Mouse (Mus musculus) lung, postnatal 0 days (tissue): ENCODE results near the gene Nlrp2. TPM values are rescaled to one million over a fixed set of nuclear protein-coding genes. Genes with fewer than 3 reads are reported as not detected.

ENCODE experiments used
- ATAC-seq: fragments of 200-750 bp; cut with Nextera tagmentation; 2 replicates; pipeline ENCODE4 v1.8.0; 2017; ENCODE audit warnings: moderate library complexity
- DNase-seq: peaks from one replicate; pipeline ENCODE4 v3.0.0-alpha.2; 2016; ENCODE audit warnings: low spot score
- H3K27ac ChIP-seq: fragments of 300-500 bp; sonication (generic); 2 replicates; pipeline ENCODE4 v1.5.1; 2014; ENCODE audit warnings: antibody characterized with exemption, mild to moderate bottlenecking, low read length, mixed read lengths
- H3K27me3 ChIP-seq: fragments of 300-500 bp; sonication (generic); replicated peaks from 2 replicates; pipeline ENCODE4 v1.6.1; 2014; ENCODE audit warnings: low read length, mixed read lengths; ENCODE audit not compliant: insufficient read depth
- H3K36me3 ChIP-seq: fragments of 300-500 bp; sonication (generic); 2 replicates; pipeline ENCODE4 v1.6.1; 2014; ENCODE audit warnings: low read length, mixed read lengths; ENCODE audit not compliant: insufficient read depth
- H3K4me1 ChIP-seq: fragments of 300-500 bp; sonication (generic); 2 replicates; pipeline ENCODE4 v1.6.1; 2014; ENCODE audit warnings: antibody characterized with exemption, low read depth, low read length, mixed read lengths; ENCODE audit not compliant: insufficient read depth
- H3K4me2 ChIP-seq: fragments of 300-500 bp; sonication (generic); replicated peaks from 2 replicates; pipeline ENCODE4 v1.6.1; 2014; ENCODE audit warnings: low read depth, mild to moderate bottlenecking, low read length, moderate library complexity, mixed read lengths
- H3K4me3 ChIP-seq: fragments of 300-500 bp; sonication (generic); 2 replicates; pipeline ENCODE4 v1.5.1; 2014; ENCODE audit warnings: low read depth, low read length
- H3K9ac ChIP-seq: fragments of 300-500 bp; sonication (generic); replicated peaks from 2 replicates; pipeline ENCODE4 v1.6.1; 2014; ENCODE audit warnings: low read depth, mild to moderate bottlenecking
- H3K9me3 ChIP-seq: fragments of 300-500 bp; sonication (generic); 2 replicates; pipeline ENCODE4 v1.6.1; 2016; ENCODE audit warnings: low read length, mixed read lengths
- CTCF ChIP-seq: IDR thresholded peaks from 2 replicates; pipeline ENCODE4 v1.5.1; 2016; ENCODE audit warnings: antibody characterized with exemption, mild to moderate bottlenecking
- EP300 ChIP-seq: IDR thresholded peaks from 2 replicates; pipeline ENCODE4 v1.6.1; 2016; ENCODE audit warnings: antibody characterized with exemption, mild to moderate bottlenecking, control low read depth
- WGBS: fragments of 180-500 bp; shearing (Covaris S2); extraction: QIAGEN DNeasy Blood & Tissue Kit; methylation state at CpG from one replicate; pipeline ENCODE4 v1.1.7; 2014; 5-methylcytosine and 5-hydroxymethylcytosine counted together
- polyA plus RNA-seq: library from polyadenylated mRNA; unstranded; fragments of >200 nt; fragmentation: Nextera tagmentation; extraction: Ambion mirVana; gene quantifications from 2 replicates; pipeline ENCODE4 v1.2.1, GENCODE M21; 2015

The Nlrp2 gene
- polyA plus RNA-seq, result not detected in 2 replicates

DNA sequence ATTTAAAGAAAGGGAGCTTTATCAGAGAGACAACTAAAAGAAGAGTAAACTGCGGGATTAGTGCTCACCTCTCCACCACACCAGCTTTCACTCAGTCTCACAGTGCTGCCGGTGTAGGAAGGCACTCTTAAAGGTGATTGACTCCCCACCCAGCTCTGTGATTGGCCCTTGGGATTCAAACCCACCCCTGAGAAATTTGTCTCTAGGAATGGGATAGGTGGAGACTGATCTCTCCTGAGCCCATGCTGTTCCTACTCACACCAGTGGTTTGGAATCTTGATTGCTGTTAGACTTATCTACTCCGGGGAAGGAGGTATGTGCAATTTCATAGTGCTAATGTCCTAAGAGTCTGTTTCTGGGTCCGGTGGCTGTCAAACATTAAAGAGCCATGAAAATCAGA lies at the start of gene Nlrp2:
Gene Nlrp2, minus strand, starts transcription at position 101 of the 400 bp plus-strand sequence.
- Histone ChIP-seq H3K4me1 (no peaks in the 10 kb centered on the region), H3K4me2 (no peak within 1 kb of the TSS), H3K27ac (no peak within 1 kb of the TSS), H3K9me3 (no peaks in the 10 kb centered on the region; the same call in 1 of the 2 replicates), H3K9ac (no peak within 1 kb of the TSS), H3K36me3 (no peaks in the 10 kb centered on the region), H3K27me3 (no peaks in the 10 kb centered on the region), H3K4me3 (no peak within 1 kb of the TSS)
- TF ChIP-seq CTCF, result no peak
- TF ChIP-seq EP300, result no peak
- ATAC-seq (no peak), DNase-seq (no peak)
- 78% methylated on average over 4 of the region's 4 CpGs for WGBS

DNA sequence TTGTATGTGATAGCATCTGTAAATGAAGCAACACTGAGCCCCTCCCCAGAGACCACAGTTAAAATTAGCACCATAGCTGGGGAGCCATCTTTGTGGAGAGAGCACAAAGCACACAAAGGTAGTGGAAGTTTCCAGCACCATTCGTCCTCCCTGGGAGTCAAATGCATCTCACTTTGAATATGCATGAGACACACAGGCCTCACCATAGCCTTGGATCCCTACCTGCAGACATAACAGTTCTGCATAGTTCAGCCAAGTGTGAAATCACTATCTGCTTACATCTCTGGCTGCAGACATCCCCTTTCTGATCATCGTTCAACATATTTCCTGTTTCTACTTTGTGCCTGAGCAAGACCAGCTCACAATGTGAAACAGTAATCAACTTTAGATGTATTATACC lies 15.9 kb upstream of the Nlrp2 start:
- Histone ChIP-seq H3K36me3 (no peaks in the 10 kb centered on the region), H3K9ac (no peak overlapping the region), H3K4me2 (no peak overlapping the region), H3K27me3 (no peaks in the 10 kb centered on the region), H3K27ac (no peak overlapping the region), H3K4me1 (no peaks in the 10 kb centered on the region), H3K4me3 (no peak overlapping the region), H3K9me3 (no peaks in the 10 kb centered on the region)
- TF ChIP-seq EP300, result no peak
- no peak for TF ChIP-seq CTCF
- no peak for DNase-seq
- 75% methylated on average over 2 of the region's 2 CpGs for WGBS
- no peak for ATAC-seq

DNA sequence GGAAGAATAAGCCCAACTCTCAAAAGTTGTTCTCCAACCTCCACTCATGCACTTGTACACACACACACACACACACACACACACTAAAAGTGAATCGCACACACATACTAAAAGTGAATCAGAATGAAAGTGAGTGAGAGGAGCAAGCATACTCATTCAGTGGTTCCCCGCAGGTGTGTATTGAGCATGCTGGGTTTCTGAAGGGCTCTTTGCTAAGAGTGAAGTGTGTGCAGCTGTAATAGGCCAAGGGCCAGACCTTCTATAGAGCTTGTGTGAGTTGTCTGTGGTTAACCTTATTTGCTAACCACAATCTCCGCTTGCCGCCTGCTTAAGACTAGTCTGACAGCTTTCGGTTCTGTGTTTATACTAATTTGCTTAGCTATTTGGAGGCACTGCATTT lies 12.8 kb upstream of the Nlrp2 start:
- no peaks in the 10 kb centered on the region for H3K9me3 ChIP-seq
- WGBS, result 89% methylated on average over 5 of the region's 5 CpGs

DNA sequence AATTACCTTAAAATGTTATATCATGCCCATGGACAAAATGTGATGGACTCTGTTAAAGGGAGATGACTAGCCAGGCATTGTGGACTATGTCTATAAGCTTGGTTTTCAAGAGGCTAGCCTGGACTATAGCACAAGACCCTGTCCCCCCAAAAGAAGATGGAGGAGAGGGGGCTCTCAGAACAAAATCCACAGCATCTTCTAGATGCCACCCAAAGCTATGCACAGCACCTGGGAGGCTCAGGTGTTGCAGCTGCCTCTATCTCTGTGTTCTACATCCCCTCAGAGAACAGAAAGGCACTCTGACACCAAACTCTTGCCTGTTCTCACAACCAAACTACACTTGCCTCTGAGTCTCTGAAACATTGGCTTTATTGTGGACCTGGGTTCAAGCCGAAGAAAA lies 598 bp downstream of the Nlrp2 start, which contains the start of gene Gm5065:
Gene Gm5065, plus strand, starts transcription at position 301 of the 400 bp plus-strand sequence.
- no peaks in the 10 kb centered on the region for H3K36me3 ChIP-seq
- WGBS, result 85% methylated on average over 1 of the region's 1 CpGs
- no peak within 1 kb of the TSS for H3K4me2 ChIP-seq
- H3K9me3 ChIP-seq, result no peaks in the 10 kb centered on the region; the same call in 1 of the 2 replicates
- no peaks in the 10 kb centered on the region for H3K27me3 ChIP-seq
- H3K4me3 ChIP-seq, result no peak within 1 kb of the TSS
- no peak for TF ChIP-seq CTCF
- TF ChIP-seq EP300, result no peak
- DNase-seq, result no peak
- no peak for ATAC-seq
- H3K9ac ChIP-seq, result no peak within 1 kb of the TSS
- H3K27ac ChIP-seq, result no peak within 1 kb of the TSS
- no peaks in the 10 kb centered on the region for H3K4me1 ChIP-seq

More for the DNA sequence above, 12.8 kb upstream of the Nlrp2 start:
- Histone ChIP-seq H3K27me3 (no peaks in the 10 kb centered on the region), H3K4me2 (no peak overlapping the region), H3K9ac (no peak overlapping the region), H3K4me1 (no peaks in the 10 kb centered on the region), H3K36me3 (no peaks in the 10 kb centered on the region), H3K4me3 (no peak overlapping the region), H3K27ac (no peak overlapping the region)
- ATAC-seq (no peak), DNase-seq (no peak)
- TF ChIP-seq CTCF (no peak), EP300 (no peak)

GRCm38 (mm10) chr7:5327511-5327910 lies 23.3 kb downstream of the Nlrp2 start:
- Histone ChIP-seq H3K4me2 (no peak overlapping the region), H3K27me3 (no peaks in the 10 kb centered on the region), H3K4me3 (no peak overlapping the region), H3K9ac (no peak overlapping the region), H3K4me1 (no peaks in the 10 kb centered on the region), H3K27ac (no peak overlapping the region), H3K36me3 (no peaks in the 10 kb centered on the region), H3K9me3 (no peaks in the 10 kb centered on the region)
- TF ChIP-seq CTCF, result no peak
- TF ChIP-seq EP300, result no peak
- DNase-seq (no peak), ATAC-seq (no peak)
- 61% methylated on average over 1 of the region's 1 CpGs for WGBS

DNA sequence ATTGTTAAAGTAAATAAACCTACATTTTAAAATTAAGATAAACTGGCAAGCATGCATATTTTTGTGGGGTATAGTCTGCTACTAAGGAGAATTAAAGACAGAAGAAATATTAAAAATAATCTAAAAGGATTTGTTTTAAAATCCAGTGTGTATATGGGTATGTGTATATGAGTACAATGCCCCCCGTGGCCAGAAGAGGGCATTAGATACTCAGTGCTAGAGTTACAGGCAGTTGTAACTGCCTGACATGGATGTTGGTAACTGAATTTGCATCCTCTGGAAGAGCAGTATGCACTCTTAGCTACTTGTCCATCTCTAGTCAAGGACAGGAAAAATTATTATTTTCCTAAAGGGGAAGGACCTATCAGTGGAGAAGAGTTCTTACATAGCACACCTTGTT lies 62.6 kb downstream of the Nlrp2 start:
- no peak for ATAC-seq
- Histone ChIP-seq H3K4me3 (no peak overlapping the region), H3K9me3 (no peaks in the 10 kb centered on the region), H3K9ac (no peak overlapping the region), H3K27me3 (no peaks in the 10 kb centered on the region), H3K27ac (no peak overlapping the region), H3K4me1 (no peaks in the 10 kb centered on the region), H3K36me3 (no peaks in the 10 kb centered on the region), H3K4me2 (no peak overlapping the region)
- no peak for TF ChIP-seq EP300
- no peak for TF ChIP-seq CTCF
- 29% methylated on average over 1 of the region's 1 CpGs for WGBS
- DNase-seq, result no peak

DNA sequence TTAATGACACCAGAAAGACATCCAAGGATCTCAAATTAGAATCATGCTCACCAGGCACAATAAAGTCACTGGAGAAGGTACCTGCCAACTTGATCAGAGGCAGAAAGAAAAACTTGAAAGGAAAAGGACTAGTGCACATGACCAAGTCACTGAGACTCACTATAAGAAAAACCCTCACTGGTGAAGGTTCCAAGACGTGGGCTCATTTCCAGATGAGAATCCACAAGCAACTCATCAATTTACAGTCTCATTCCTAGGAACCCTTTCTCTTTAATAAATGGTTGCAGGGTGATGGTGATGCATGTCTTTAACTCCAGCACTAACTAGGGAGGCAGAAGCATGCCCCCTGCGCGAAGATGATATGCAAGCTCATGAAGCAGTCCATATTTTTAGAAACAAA lies 87.8 kb downstream of the Nlrp2 start:
- no peak for ATAC-seq
- H3K36me3 ChIP-seq, result no peaks in the 10 kb centered on the region
- no peak for DNase-seq
- TF ChIP-seq EP300, result no peak
- no peak for TF ChIP-seq CTCF
- H3K4me1 ChIP-seq, result no peaks in the 10 kb centered on the region
- no peaks in the 10 kb centered on the region for H3K9me3 ChIP-seq
- H3K27ac ChIP-seq, result no peak overlapping the region
- no peak overlapping the region for H3K9ac ChIP-seq
- no peaks in the 10 kb centered on the region for H3K27me3 ChIP-seq
- H3K4me2 ChIP-seq, result no peak overlapping the region
- WGBS, result 79% methylated on average over 3 of the region's 3 CpGs
- no peak overlapping the region for H3K4me3 ChIP-seq

Other genes with a start within 250 kb of the Nlrp2 start
- not detected in 2 replicates for gene Rfpl4, start 234.1 kb downstream of the Nlrp2 start, polyA plus RNA-seq
- gene Rasl2-9, start 225.1 kb downstream of the Nlrp2 start, polyA plus RNA-seq, result 0.52 and 0.88 TPM in 2 replicates
- not detected in 2 replicates for gene Vmn1r55, start 201.4 kb downstream of the Nlrp2 start, polyA plus RNA-seq
- gene Vmn1r56, start 154.3 kb downstream of the Nlrp2 start, polyA plus RNA-seq, result not detected in 2 replicates
- not detected in 2 replicates for gene Vmn1r57, start 132.5 kb downstream of the Nlrp2 start, polyA plus RNA-seq
- not detected in 2 replicates for gene Gm5065, start 498 bp downstream of the Nlrp2 start, polyA plus RNA-seq
- not detected in 2 replicates for gene Vmn1r58, start 62.4 kb upstream of the Nlrp2 start, polyA plus RNA-seq
- not detected in 2 replicates for gene Vmn1r59, start 105.7 kb upstream of the Nlrp2 start, polyA plus RNA-seq
- not detected in 2 replicates for gene Vmn2r28, start 142.9 kb upstream of the Nlrp2 start, polyA plus RNA-seq
- not detected in 2 replicates for gene Vmn1r60, start 196.3 kb upstream of the Nlrp2 start, polyA plus RNA-seq